Mouse (Mus musculus): ENCODE measurements around the gene Zfp273.
A peak's percentile ranks its signal among the peaks of the same experiment; 100 is the strongest.
"Not testable (repeated sequence)": the region's sequence is repeated elsewhere in the genome, so short reads cannot be mapped to it uniquely, and the experiment has no call there.

Zfp273 gene

GRCm38 (mm10) chr13:67813710-67814660 is at the start of gene Zfp273:
Zfp273 (plus strand) TSS chr13:67813740.
- DNase-seq, result peak; percentile 78

DNA sequence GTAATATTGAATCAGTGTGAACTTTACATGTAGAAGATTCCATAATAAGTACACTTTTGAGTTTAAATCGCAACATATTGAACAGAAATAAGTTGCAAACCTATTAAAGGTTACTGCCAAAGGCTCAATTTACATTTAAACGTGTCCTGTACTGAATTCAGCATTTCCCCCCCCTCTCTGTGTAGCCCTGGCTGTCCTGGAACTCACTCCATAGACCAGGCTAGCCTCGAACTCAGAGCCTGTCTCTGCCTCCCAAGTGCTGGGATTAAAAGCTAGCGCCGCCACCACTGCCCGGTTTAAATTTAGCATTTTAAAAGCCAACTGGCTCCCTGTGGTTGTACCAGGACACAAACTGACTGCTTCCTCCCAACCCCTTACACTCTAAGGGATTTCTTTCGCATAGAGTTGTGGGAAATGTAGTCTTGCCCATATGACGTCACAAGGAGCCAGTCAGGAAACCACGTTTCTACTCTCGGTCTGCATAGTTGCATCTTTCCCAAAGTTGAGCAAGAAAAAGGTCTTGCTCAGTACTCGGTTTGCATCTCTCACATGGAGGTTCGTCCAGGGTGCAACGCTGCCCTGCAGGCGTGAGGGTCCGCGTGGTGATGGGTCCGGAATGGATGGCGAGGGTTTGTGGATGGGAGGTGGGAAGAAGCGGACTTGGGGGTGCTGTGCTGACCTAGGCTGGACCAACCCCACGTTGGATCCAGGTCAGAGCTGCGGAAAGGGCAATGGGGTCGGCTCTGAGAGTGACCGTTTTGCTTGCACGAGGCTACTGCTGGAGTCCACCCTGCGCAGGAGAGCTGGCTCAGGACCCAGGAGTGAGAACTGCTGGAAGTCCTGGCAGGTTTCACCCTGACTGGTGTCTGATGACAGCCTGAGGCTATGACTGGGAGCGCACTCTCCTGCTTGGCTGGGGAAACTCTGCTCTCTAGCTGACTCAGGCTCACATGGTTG is 34.0 kb upstream of the Zfp273 start, which contains the start of gene Zfp493:
Zfp493 (plus strand) TSS at position 429 of the 957 bp plus-strand sequence.
- peak; percentile 66 for DNase-seq

GRCm38 (mm10) chr13:67791921-67792455 is 21.6 kb upstream of the Zfp273 start:
- DNase-seq, result no peak

GRCm38 (mm10) chr13:67798618-67799017 is 14.9 kb upstream of the Zfp273 start:
- DNase-seq, result no peak

- not testable (repeated sequence) for DNase-seq
Measured at GRCm38 (mm10) chr13:67799151-67799550, 14.4 kb upstream of the Zfp273 start.

DNA sequence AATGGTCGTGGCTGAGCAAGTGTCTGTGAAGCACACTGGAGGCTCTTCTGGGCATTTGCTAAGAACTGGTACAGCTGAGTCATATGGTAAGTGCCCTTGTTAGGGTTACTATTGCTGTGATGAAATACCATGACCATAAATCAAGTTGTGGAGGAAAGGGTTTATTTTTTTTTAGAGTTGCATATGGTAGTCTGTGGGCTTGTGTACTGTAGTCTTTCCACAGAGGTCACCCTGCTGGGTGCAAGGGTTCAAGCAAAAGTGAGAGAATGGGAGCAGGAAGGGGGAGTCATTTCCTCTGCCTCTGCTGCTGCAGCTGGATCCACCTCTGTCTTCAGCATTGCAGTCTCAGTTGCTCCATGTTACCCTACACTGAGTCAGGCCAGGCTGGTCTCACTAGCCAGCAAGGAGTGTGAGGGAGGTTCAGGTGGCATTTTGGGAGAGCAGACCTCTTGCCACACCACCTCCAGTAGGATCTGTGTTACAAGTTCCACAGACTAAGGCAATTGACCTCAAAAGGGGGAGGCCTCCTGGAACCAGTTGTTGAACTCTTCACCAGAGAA is 1.8 kb upstream of the Zfp273 start:
- DNase-seq, result no peak

- DNase-seq, result no peak
Measured at GRCm38 (mm10) chr13:67812961-67813709, 405 bp upstream of the Zfp273 start.

DNA sequence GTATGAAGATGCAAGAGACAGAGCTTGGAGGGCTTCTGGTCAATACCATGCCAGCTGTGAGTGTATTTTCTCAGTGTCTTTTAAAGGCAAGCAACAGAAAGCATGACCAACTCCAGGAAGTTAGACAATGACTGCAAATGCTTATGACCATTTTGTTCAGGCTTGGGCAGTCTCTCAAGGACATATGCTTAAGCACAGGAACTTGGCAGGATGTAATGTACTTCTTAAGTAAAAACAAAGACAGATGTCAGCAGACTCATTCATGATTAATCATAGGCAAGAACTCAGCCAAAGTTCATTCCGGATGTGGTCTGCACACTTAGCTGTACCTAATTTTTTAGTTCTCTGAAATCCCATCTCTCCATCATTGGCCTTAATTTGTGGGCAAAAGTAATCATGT is 5.1 kb downstream of the Zfp273 start:
- no peak for DNase-seq

GRCm38 (mm10) chr13:67830911-67831336 is 17.4 kb downstream of the Zfp273 start, which contains the start of gene Gm10037:
Gm10037 (plus strand) TSS chr13:67831106.
- DNase-seq, result peak; percentile 57

GRCm38 (mm10) chr13:67833137-67833536 is 19.6 kb downstream of the Zfp273 start:
- DNase-seq, result not testable (repeated sequence)

GRCm38 (mm10) chr13:67843775-67844118 is 30.2 kb downstream of the Zfp273 start:
- no peak for DNase-seq

GRCm38 (mm10) chr13:67844119-67844852 is 30.7 kb downstream of the Zfp273 start:
- DNase-seq, result peak; percentile 70

DNA sequence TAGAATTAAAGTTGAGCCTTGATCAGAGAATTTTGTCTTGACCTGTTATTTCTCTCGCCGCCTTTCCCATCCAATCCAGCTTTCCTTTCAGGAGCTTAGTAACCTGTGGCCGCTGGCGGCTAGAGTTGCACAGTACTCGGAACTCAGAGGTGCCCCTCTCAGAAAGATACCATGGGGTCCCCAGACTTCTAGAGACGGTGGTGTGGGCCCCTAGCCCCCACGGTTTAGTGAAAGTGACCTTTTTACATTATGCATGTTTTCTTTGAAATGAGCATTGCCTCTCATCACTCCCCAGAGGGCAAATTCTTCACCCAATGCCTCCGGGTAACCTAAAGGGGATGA is 31.3 kb downstream of the Zfp273 start:
- peak; percentile 18 for DNase-seq

DNA sequence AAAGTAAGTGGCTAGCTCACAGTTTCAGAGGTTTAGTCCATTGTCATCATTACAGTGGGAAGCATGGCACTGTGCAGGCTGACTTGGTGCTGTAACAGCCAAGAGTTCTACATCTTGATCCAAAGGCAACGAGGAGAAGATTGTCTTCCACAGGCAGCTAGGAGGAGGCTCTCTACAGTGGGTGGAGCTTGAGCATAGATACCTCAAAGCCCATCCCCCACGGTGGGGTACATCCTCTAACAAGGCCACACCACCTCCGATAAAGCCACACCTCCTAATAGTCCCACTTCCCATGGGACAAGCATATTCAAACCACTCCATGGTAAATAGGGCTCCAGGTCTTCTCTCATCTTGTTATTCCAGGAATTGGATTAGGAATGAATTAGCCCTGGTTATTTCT is 36.8 kb downstream of the Zfp273 start:
- no peak for DNase-seq

GRCm38 (mm10) chr13:67853130-67853529 is 39.6 kb downstream of the Zfp273 start:
- DNase-seq, result no peak

DNA sequence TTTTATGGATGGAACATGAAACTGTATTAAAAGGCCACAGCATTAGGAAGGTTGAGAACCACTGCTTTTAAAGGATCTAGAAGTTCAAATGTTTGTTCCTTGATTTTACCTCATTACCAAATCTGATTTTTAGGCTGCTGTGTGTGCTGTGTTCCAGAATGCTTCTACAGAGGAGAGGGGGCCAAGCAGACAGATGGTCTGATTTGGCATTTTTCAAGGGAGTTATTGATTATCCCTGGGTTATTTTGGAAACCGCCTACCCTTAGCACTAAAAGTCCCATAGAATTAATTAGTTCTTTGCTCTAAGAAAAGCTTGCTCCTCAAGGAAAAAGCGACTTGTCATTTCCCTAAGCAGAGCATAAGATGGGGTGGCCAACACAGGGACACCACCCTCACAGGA is 40.4 kb downstream of the Zfp273 start:
- no peak for DNase-seq

GRCm38 (mm10) chr13:67857317-67857716 is 43.8 kb downstream of the Zfp273 start:
- no peak for DNase-seq

DNA sequence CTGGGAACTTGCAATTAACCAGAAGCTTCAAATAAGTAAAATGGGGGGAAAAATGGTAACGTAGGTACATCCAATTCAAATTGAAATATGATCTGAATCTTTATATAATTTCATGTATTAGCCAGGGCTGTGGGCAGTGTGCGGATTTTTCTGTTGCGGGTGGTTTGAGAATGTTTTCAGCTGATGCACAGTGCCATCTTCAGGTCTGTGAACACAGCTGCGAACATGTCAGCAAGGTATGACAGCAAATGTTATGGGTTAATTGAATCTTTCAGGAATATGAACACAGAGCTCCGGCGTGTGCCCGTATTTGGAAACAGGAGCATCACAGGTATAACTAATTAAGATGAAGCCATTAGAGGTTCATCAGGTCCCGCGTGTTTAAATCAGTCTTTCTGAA is 49.0 kb downstream of the Zfp273 start:
- no peak for DNase-seq

DNA sequence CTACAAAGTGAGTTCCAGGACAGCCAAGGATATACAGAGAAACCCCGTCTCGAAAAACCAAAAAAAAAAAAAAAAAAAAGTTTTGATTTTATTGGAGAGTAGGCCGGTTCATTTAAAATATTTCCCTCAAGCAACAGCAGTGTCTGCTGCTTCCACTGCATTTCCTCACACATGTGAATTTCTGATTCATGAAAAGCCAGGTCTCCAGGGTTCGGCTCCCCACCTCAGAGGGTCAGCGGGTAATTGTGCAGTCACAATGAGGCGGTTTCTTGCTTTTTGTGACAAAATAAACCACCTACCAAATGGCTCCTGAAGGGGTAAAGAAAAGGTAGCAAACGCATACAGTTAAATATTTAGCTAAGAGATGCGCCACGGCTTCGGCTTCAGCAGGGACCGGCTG is 49.5 kb downstream of the Zfp273 start, which contains the start of gene BC048507:
BC048507 (plus strand) TSS at position 301 of the 400 bp plus-strand sequence.
- DNase-seq, result no peak

GRCm38 (mm10) chr13:67864764-67865350 is 51.3 kb downstream of the Zfp273 start:
- no peak for DNase-seq

GRCm38 (mm10) chr13:67867899-67868298 is 54.4 kb downstream of the Zfp273 start:
- no peak for DNase-seq
